16 mouse cellular contexts compared by ENCODE assay signal in genomic region chr1:58617978-58618668, GRCm38 (mm10). TPM values are rescaled to one million over a fixed set of nuclear protein-coding genes. Genes with fewer than 3 reads are reported as not detected.
A peak's percentile ranks its signal among the peaks of the same experiment; 100 is the strongest.
DNase-seq lines count a peak whose midpoint lies in the region; ATAC-seq and TF ChIP-seq lines count a peak whose summit lies in the region.
"Had no signal": no experiment of that assay in that cellular context is flagged by ENCODE, and none has a peak within 500 bp of the region (broad histone marks: within the 10 kb centered on the region; RNA-seq: fewer than 3 reads in every experiment).

No protein-coding gene starts in this region.

- TF ChIP-seq CTCF in cerebellum, adult 2 months (IDR thresholded peaks at IDR 0.05; ENCODE audit: borderline replicate concordance, insufficient read depth, low read depth, low read length), result no peak
- TF ChIP-seq CTCF in G1E (IDR thresholded peaks at IDR 0.05; ENCODE audit: low read depth, low read length), result no peak

- no peak for ATAC-seq in G1E (ENCODE audit: extremely low read depth, insufficient number of reproducible peaks, low FRiP score, poor library complexity, severe bottlenecking)
- peak; percentile 85 for ATAC-seq in megakaryocyte progenitor cell, adult 5-6 weeks (replicated peaks; ENCODE audit: poor library complexity)
- ATAC-seq: lung, postnatal 0 days had no signal

- H3K4me3 ChIP-seq in cerebellum, adult 2 months (replicated peaks; ENCODE audit: insufficient read depth, low read depth, low read length), result no peak overlapping the region
- H3K4me3 ChIP-seq in G1E (ENCODE audit: low read depth, low read length), result no peak overlapping the region
- H3K4me3 ChIP-seq: forebrain, embryonic 10.5 days; hindbrain, embryonic 13.5 days; limb, embryonic 12.5 days; neural tube, embryonic 12.5 days had no signal

- 36% methylated on average over 6 of the region's 6 CpGs for WGBS in cerebellum, adult 2 months

- H3K27ac ChIP-seq in cerebellum, adult 2 months (ENCODE audit: insufficient read depth, low read length), result peak overlapping the region; percentile 46; the same call in 1 of the 2 replicates
- H3K27ac ChIP-seq: forebrain, embryonic 10.5 days; hindbrain, embryonic 13.5 days; kidney, postnatal 0 days; limb, embryonic 12.5 days; liver, embryonic 14.5 days; neural tube, embryonic 12.5 days had no signal

- H3K27me3 ChIP-seq in cerebellum, adult 2 months (ENCODE audit: control insufficient read depth, insufficient read depth, low read length), result no peaks in the 10 kb centered on the region
- peaks cover 12% of the 10 kb centered on the region for H3K27me3 ChIP-seq in G1E (ENCODE audit: insufficient read depth, low read length)
- H3K27me3 ChIP-seq: hindbrain, embryonic 13.5 days; limb, embryonic 12.5 days; neural tube, embryonic 12.5 days had no signal

- H3K36me3 ChIP-seq in G1E (replicated peaks), result no peaks in the 10 kb centered on the region
- H3K36me3 ChIP-seq: forebrain, embryonic 10.5 days; hindbrain, embryonic 13.5 days; limb, embryonic 12.5 days; neural tube, embryonic 12.5 days had no signal

- peaks cover 3% of the 10 kb centered on the region; the same call in 1 of the 2 replicates for H3K9me3 ChIP-seq in G1E (replicated peaks)
- H3K9me3 ChIP-seq: forebrain, embryonic 10.5 days; hindbrain, embryonic 13.5 days; limb, embryonic 12.5 days; neural tube, embryonic 12.5 days had no signal

- peaks cover 3% of the 10 kb centered on the region; the same call in 1 of the 2 replicates for H3K4me1 ChIP-seq in cerebellum, adult 2 months (ENCODE audit: control insufficient read depth, insufficient read depth, low read length)
- peaks cover 17% of the 10 kb centered on the region for H3K4me1 ChIP-seq in G1E (ENCODE audit: insufficient read depth, low read depth, low read length)
- H3K4me1 ChIP-seq: forebrain, embryonic 10.5 days; hindbrain, embryonic 13.5 days; limb, embryonic 12.5 days; neural tube, embryonic 12.5 days had no signal

- TF ChIP-seq POLR2A in cerebellum, adult 2 months (IDR thresholded peaks at IDR 0.05; ENCODE audit: borderline replicate concordance, insufficient read depth, low read length), result no peak

- DNase-seq in cerebellum, adult 2 months, result peak; percentile 42 to 55
- DNase-seq in cerebellum, postnatal 10 days, result no peak
- DNase-seq in G1E (ENCODE audit: low spot score), result peak; percentile 6
- peak; percentile 29 for DNase-seq in cerebellum, adult 9-11 months
- no peak for DNase-seq in right cerebral cortex, postnatal 10 days (ENCODE audit: low spot score in 2 of 2)
- DNase-seq in yolk sac, embryonic 10.5 days (ENCODE audit: low spot score), result no peak
- DNase-seq in adrenal gland, adult 2 months, result no peak
- DNase-seq: gastrocnemius, postnatal 25 days had no signal

RNA-seq across cellular contexts. Expression of gene Ndufb3, which starts 31.9 kb away (rescaled TPM):
- polyA plus RNA-seq in cerebellum, adult 2 months (2012; rRNA removed), result 242 and 268 TPM in 2 replicates
- total RNA-seq in G1E (2014; fragmentation: Nextera tagmentation), result 34.5 and 57.8 TPM in 2 replicates
- 168 and 172 TPM in 2 replicates for total RNA-seq in G1E (2017)
- 5.8 and 7.5 TPM in 2 replicates for polyA plus RNA-seq in G1E (2012)
- total RNA-seq in megakaryocyte progenitor cell, adult 5-6 weeks (2015), result 135 and 167 TPM in 2 replicates
- 94.5 and 99.4 TPM in 2 replicates for total RNA-seq in megakaryocyte progenitor cell, adult 5-6 weeks (2017)
- 100 to 1,000 TPM in 1 of 2 experiments, 10 to 100 TPM in 1; 97.8 to 181 TPM for total RNA-seq in adrenal gland, adult 2 months (2021)
- polyA plus RNA-seq in adrenal gland, adult 2 months (2012; rRNA removed), result 8.1 and 12.8 TPM in 2 replicates

RNA-seq across cellular contexts. Expression of gene Fam126b, which starts 32.0 kb away (rescaled TPM):
- 21.8 and 26.3 TPM in 2 replicates for polyA plus RNA-seq in cerebellum, adult 2 months (2012; rRNA removed)
- total RNA-seq in G1E (2014; fragmentation: Nextera tagmentation) (28.3 and 34.5 TPM in 2 replicates), G1E (2017) (32.9 and 35.0 TPM in 2 replicates)
- polyA plus RNA-seq in G1E (2012), result 7.1 and 10.3 TPM in 2 replicates
- 16.1 and 17.1 TPM in 2 replicates for total RNA-seq in megakaryocyte progenitor cell, adult 5-6 weeks (2015)
- 19.8 and 32.5 TPM in 2 replicates for total RNA-seq in megakaryocyte progenitor cell, adult 5-6 weeks (2017)
- total RNA-seq in adrenal gland, adult 2 months (2021), result 10 to 100 TPM; 40.0 to 48.8 TPM
- polyA plus RNA-seq in adrenal gland, adult 2 months (2012; rRNA removed), result 0.57 and 0.65 TPM in 2 replicates

Comparison
In these comparisons a context has a peak if more than half of its experiments do, and no peak if none do; other contexts are left out.
1. DNase-seq: peak in cerebellum, adult 2 months (2 of 2), G1E (single experiment) and cerebellum, adult 9-11 months (single experiment); none in cerebellum, postnatal 10 days (0 of 2), right cerebral cortex, postnatal 10 days (0 of 2), yolk sac, embryonic 10.5 days (single experiment) and adrenal gland, adult 2 months (single experiment).